Mouse (Mus musculus) midbrain, embryonic 16.5 days (tissue): Measurements from ENCODE around the gene Ttc21a. TPM values are rescaled to one million over a fixed set of nuclear protein-coding genes. Genes with fewer than 3 reads are reported as not detected.

ENCODE experiments used
- ATAC-seq: fragments of 200-750 bp; cut with Nextera tagmentation; 2 replicates; pipeline ENCODE4 v1.8.0; 2017; ENCODE audit warnings: moderate TSS enrichment
- H3K27ac ChIP-seq: fragments of 300-500 bp; sonication (generic); 2 replicates; pipeline ENCODE4 v1.5.1; 2014; ENCODE audit warnings: mild to moderate bottlenecking, low read length, mixed read lengths
- H3K27me3 ChIP-seq: fragments of 300-500 bp; sonication (generic); 2 replicates; pipeline ENCODE4 v1.6.1; 2014; ENCODE audit warnings: low read depth, low read length, mixed read lengths; ENCODE audit not compliant: control insufficient read depth, insufficient read depth
- H3K36me3 ChIP-seq: fragments of 300-500 bp; sonication (generic); 2 replicates; pipeline ENCODE4 v1.6.1; 2014; ENCODE audit warnings: mild to moderate bottlenecking, low read length, moderate library complexity, mixed read lengths; ENCODE audit not compliant: control insufficient read depth, insufficient read depth
- H3K4me1 ChIP-seq: fragments of 300-500 bp; sonication (generic); 2 replicates; pipeline ENCODE4 v1.6.1; 2014; ENCODE audit warnings: mild to moderate bottlenecking, low read length, mixed read lengths; ENCODE audit not compliant: control insufficient read depth, insufficient read depth
- H3K4me2 ChIP-seq: fragments of 300-500 bp; sonication (generic); 2 replicates; pipeline ENCODE4 v1.6.1; 2014; ENCODE audit warnings: mild to moderate bottlenecking, low read length, mixed read lengths
- H3K4me3 ChIP-seq: fragments of 300-500 bp; sonication (generic); 2 replicates; pipeline ENCODE4 v1.5.1; 2014; ENCODE audit warnings: low read depth, mild to moderate bottlenecking, low read length, moderate library complexity, mixed read lengths
- H3K9ac ChIP-seq: fragments of 300-500 bp; sonication (generic); 2 replicates; pipeline ENCODE4 v1.6.1; 2014; ENCODE audit warnings: low read depth, low read length, mixed read lengths
- H3K9me3 ChIP-seq: fragments of 300-500 bp; sonication (generic); replicated peaks from 2 replicates; pipeline ENCODE4 v1.6.1; 2014; ENCODE audit warnings: mild to moderate bottlenecking, low read length, mixed read lengths; ENCODE audit not compliant: control insufficient read depth, poor library complexity, severe bottlenecking
- WGBS: fragments of 180-500 bp; shearing (Covaris S2); extraction: QIAGEN DNeasy Blood & Tissue Kit; methylation state at CpG from one replicate; pipeline ENCODE4 v1.1.7; 2014; 5-methylcytosine and 5-hydroxymethylcytosine counted together
- polyA plus RNA-seq: library from polyadenylated mRNA; unstranded; fragments of >200 nt; fragmentation: Nextera tagmentation; extraction: Ambion mirVana; gene quantifications from 2 replicates; pipeline ENCODE4 v1.2.1, GENCODE M21; 2015

The Ttc21a gene
- polyA plus RNA-seq, 1 experiment from 2014 or later = 1.0 TPM

GRCm38 (mm10) chr9:119950434-119950833 is 13.0 kb downstream of the Ttc21a start:
- H3K36me3 ChIP-seq = no peaks in the 10 kb centered on the region
- ATAC-seq = no peak
- H3K4me2 ChIP-seq = no peak overlapping the region
- H3K4me1 ChIP-seq = no peaks in the 10 kb centered on the region
- H3K9ac ChIP-seq = no peak overlapping the region
- no peaks in the 10 kb centered on the region for H3K27me3 ChIP-seq
- 44% methylated on average over 6 of the region's 6 CpGs for WGBS
- no peaks in the 10 kb centered on the region for H3K9me3 ChIP-seq
- no peak overlapping the region for H3K27ac ChIP-seq
- no peak overlapping the region for H3K4me3 ChIP-seq

- no peaks in the 10 kb centered on the region for H3K27me3 ChIP-seq
- H3K27ac ChIP-seq = no peak overlapping the region
- WGBS = 84% methylated on average over 9 of the region's 9 CpGs
Observed at GRCm38 (mm10) chr9:119951388-119951787, 14.0 kb downstream of the Ttc21a start.

GRCm38 (mm10) chr9:119958835-119959234 is 21.4 kb downstream of the Ttc21a start:
- no peak overlapping the region for H3K27ac ChIP-seq
- H3K4me1 ChIP-seq = no peaks in the 10 kb centered on the region
- ATAC-seq = no peak
- no peaks in the 10 kb centered on the region for H3K27me3 ChIP-seq
- no peak overlapping the region for H3K4me2 ChIP-seq
- no peak overlapping the region for H3K4me3 ChIP-seq
- WGBS = 83% methylated on average over 9 of the region's 9 CpGs
- H3K9ac ChIP-seq = no peak overlapping the region
- no peaks in the 10 kb centered on the region for H3K9me3 ChIP-seq
- H3K36me3 ChIP-seq = no peaks in the 10 kb centered on the region

More at GRCm38 (mm10) chr9:119951388-119951787, 14.0 kb downstream of the Ttc21a start:
- H3K36me3 ChIP-seq = no peaks in the 10 kb centered on the region
- ATAC-seq = no peak
- H3K9ac ChIP-seq = no peak overlapping the region
- no peak overlapping the region for H3K4me2 ChIP-seq
- H3K4me3 ChIP-seq = no peak overlapping the region
- no peaks in the 10 kb centered on the region for H3K4me1 ChIP-seq
- no peaks in the 10 kb centered on the region for H3K9me3 ChIP-seq

GRCm38 (mm10) chr9:119962216-119962615 is 24.8 kb downstream of the Ttc21a start:
- Histone ChIP-seq H3K4me2 (no peak overlapping the region), H3K4me3 (no peak overlapping the region), H3K9ac (no peak overlapping the region), H3K36me3 (no peaks in the 10 kb centered on the region), H3K4me1 (no peaks in the 10 kb centered on the region), H3K27ac (no peak overlapping the region), H3K9me3 (no peaks in the 10 kb centered on the region), H3K27me3 (no peaks in the 10 kb centered on the region)
- no peak for ATAC-seq
- 84% methylated on average over 4 of the region's 4 CpGs for WGBS

- WGBS = 12% methylated on average over 21 of the region's 21 CpGs
- H3K4me2 ChIP-seq = no peak overlapping the region
- no peaks in the 10 kb centered on the region for H3K27me3 ChIP-seq
- H3K9ac ChIP-seq = no peak overlapping the region; the same call in 1 of the 2 replicates
- no peak for ATAC-seq
- H3K36me3 ChIP-seq = no peaks in the 10 kb centered on the region
- no peak overlapping the region for H3K4me3 ChIP-seq
- no peaks in the 10 kb centered on the region for H3K9me3 ChIP-seq
- H3K27ac ChIP-seq = no peak overlapping the region
- no peaks in the 10 kb centered on the region for H3K4me1 ChIP-seq
Observed at GRCm38 (mm10) chr9:119962987-119963667, 25.7 kb downstream of the Ttc21a start.

GRCm38 (mm10) chr9:119964206-119964605 is 26.8 kb downstream of the Ttc21a start:
- ATAC-seq = no peak
- Histone ChIP-seq H3K4me1 (no peaks in the 10 kb centered on the region), H3K27me3 (no peaks in the 10 kb centered on the region), H3K27ac (no peak overlapping the region), H3K4me2 (no peak overlapping the region), H3K9ac (no peak overlapping the region), H3K9me3 (no peaks in the 10 kb centered on the region), H3K36me3 (no peaks in the 10 kb centered on the region), H3K4me3 (no peak overlapping the region)
- WGBS = 88% methylated on average over 3 of the region's 3 CpGs

GRCm38 (mm10) chr9:119965186-119965585 is 27.8 kb downstream of the Ttc21a start:
- no peaks in the 10 kb centered on the region for H3K36me3 ChIP-seq
- 78% methylated on average over 3 of the region's 3 CpGs for WGBS
- no peaks in the 10 kb centered on the region for H3K9me3 ChIP-seq
- no peak overlapping the region for H3K9ac ChIP-seq
- no peak overlapping the region for H3K4me3 ChIP-seq
- H3K4me2 ChIP-seq = no peak overlapping the region
- H3K4me1 ChIP-seq = no peaks in the 10 kb centered on the region
- no peaks in the 10 kb centered on the region for H3K27me3 ChIP-seq
- no peak overlapping the region for H3K27ac ChIP-seq
- ATAC-seq = no peak

- ATAC-seq = no peak
- WGBS = 88% methylated on average over 26 of the region's 26 CpGs
- no peaks in the 10 kb centered on the region for H3K9me3 ChIP-seq
Observed at GRCm38 (mm10) chr9:119966221-119966910, 29.0 kb downstream of the Ttc21a start.

GRCm38 (mm10) chr9:119969811-119970210 is 32.4 kb downstream of the Ttc21a start:
- Histone ChIP-seq H3K4me1 (peaks cover 9% of the 10 kb centered on the region), H3K9ac (no peak overlapping the region), H3K27ac (no peak overlapping the region), H3K4me2 (no peak overlapping the region), H3K27me3 (no peaks in the 10 kb centered on the region), H3K9me3 (no peaks in the 10 kb centered on the region), H3K36me3 (no peaks in the 10 kb centered on the region), H3K4me3 (no peak overlapping the region)
- ATAC-seq = no peak
- 83% methylated on average over 7 of the region's 7 CpGs for WGBS

More at GRCm38 (mm10) chr9:119966221-119966910, 29.0 kb downstream of the Ttc21a start:
- H3K36me3 ChIP-seq = no peaks in the 10 kb centered on the region
- no peak overlapping the region for H3K4me3 ChIP-seq
- H3K27ac ChIP-seq = no peak overlapping the region
- H3K27me3 ChIP-seq = no peaks in the 10 kb centered on the region
- peaks cover 9% of the 10 kb centered on the region for H3K4me1 ChIP-seq
- no peak overlapping the region for H3K9ac ChIP-seq
- H3K4me2 ChIP-seq = no peak overlapping the region
